Mouse (Mus musculus) embryo, embryonic 11 days (tissue): ENCODE results near the gene Gm21970.
"Not testable (repeated sequence)": the region's sequence is repeated elsewhere in the genome, so short reads cannot be mapped to it uniquely, and the experiment has no call there.

Experiments used
- DNase-seq: peaks from one replicate; pipeline ENCODE4 v3.0.0-alpha.2; 2015

The Gm21970 gene

DNA sequence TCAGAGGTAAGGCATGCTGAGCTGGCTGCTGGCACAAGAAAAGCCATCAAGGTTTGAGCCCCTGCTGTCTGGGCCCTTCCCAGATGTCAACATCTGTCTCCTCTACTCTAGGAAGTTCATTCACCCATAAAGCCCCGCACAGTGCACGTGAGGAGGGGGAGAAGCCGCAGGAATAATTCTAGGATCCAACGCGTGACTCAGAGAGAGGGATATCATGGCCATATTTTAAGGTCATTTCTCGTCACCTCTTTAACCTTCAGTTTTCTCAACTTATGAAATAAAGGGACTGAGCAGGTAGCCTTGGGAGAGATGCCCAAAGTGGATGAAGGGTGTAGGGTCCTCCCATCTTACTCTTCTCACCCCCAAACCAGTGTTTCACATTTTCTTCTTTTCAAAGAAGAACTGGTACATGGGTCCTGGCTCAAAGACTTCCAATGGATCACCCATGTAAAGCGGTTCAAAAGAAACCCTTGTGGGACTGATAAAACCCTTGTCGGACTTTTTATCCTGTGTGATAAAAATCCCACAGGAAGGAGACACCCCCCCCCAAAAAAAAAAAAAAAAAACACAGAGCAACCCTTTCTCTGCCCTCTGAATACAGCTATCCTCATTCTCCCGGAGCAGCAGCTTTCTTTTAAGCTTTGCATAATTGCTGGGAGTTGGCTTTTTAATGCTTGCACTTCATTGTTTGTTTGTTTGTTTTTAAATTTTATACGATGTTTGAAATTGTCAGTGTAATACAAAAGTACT lies 13.5 kb downstream of the Gm21970 start:
- DNase-seq, result no peak

DNA sequence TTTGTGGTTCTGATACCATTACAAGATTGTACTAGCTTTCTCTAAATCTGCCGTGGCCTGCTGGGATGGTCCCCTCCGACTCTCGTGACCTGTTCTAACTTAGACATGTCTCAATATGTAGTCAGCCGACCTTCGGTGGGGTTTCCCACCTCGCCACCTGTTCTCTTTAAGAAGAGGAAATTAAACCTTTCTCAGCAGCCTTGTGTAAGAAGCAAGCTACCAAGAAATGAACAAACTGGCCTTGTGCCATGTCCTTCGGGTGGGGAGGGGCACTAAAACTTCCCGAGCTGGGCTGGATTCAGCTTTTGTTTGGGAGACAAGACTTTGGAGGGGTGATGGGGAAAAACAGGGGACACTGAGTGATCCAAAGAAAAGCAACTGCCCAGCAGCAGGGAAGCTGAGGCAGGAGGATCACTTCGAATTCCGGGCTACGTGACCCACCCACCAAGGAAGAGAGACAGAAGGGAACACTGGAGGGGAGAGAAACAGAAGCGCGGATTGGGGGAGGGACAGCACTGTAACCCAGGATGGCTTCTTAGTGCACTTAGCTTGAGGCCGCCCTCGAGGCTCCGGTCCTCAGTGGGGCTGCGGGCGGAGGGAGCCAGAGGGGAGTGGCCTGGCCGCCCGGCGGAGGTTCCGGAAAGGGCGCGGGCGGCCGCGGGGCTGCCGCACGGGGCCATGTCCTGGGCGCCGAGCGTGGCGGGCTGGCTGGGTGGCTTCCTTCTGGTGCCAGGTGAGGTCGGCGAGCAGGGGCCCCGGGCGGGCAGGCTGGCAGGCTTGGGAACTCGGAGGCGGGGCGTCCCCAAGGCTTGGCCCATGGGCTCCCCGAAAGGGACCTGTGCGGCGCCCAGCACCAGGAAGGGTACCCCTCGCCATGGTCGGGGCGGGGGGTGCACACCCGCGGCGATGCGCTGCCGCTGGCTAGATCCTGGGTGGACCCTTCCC lies 14.4 kb downstream of the Gm21970 start, which contains the start of gene Il10rb:
Gene Il10rb (plus strand): TSS at position 525 of the 945 bp plus-strand sequence.
- DNase-seq, result peak; percentile 77

GRCm38 (mm10) chr16:91406585-91407220 lies 15.2 kb downstream of the Gm21970 start:
- DNase-seq, result peak; percentile 47

- DNase-seq, result peak; percentile 28
Measured at GRCm38 (mm10) chr16:91413102-91413844, 21.8 kb downstream of the Gm21970 start.

DNA sequence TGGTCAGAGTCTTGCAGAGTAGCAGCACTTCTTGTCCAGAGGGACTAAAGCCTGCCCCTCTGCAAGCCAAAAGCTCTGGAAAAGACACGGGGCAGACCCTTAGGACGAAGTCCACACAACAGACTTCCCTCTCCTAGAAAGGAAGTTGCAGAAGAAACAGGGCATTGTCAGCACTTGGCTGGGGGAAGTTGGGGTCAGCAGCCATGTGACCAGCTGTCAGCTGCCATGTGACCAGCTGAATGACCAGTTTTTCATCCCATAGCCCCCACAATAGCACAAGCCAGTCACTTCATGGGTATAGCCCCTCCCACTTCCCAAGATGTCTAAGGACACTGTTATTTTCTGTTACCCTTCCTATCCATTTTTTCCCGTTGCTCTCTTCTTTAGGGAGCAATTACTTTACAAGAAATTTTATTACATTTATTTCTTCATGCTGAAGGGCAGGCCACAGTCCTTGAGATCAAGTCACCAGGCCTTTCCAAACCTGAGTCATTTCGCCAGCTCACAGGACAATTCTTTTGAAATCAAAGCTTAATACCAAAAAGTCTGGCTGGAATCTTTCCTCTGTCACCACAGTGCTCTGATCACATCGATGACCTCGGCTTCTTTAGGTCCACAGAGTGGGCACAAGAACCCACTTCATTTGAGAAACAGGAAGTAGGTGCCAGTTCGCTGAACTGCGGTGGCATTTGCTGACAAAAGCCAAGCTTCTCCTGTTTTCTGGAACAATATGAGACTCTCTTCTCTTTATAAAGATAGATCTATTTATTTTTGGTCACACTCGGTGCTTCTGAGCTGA lies 24.1 kb downstream of the Gm21970 start:
- no peak for DNase-seq

- no peak for DNase-seq
Measured at GRCm38 (mm10) chr16:91416357-91416756, 24.8 kb downstream of the Gm21970 start.

GRCm38 (mm10) chr16:91416938-91417337 lies 25.4 kb downstream of the Gm21970 start:
- no peak for DNase-seq

GRCm38 (mm10) chr16:91418531-91418930 lies 27.0 kb downstream of the Gm21970 start:
- DNase-seq, result no peak

GRCm38 (mm10) chr16:91425816-91426215 lies 34.3 kb downstream of the Gm21970 start:
- DNase-seq, result no peak

DNA sequence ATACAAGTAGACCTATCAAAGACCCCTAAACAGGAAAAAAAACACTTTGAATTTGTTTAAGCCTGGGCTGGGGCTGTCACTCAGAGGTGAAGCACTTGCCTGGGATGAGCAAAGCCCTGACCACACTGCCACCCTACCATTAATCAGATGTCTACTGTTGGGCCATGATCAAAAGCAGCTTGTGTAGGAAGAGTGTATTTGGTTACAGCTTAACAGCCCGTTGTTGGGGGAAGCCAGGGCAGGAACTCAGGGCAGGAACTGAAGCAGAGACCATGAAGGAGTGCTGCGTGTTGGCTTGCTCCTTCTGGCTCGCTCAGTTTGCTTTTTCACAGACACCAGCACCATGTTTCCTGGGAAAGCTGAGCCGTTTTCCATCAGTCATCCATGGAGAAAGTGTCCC lies 35.1 kb downstream of the Gm21970 start:
- DNase-seq, result no peak

DNA sequence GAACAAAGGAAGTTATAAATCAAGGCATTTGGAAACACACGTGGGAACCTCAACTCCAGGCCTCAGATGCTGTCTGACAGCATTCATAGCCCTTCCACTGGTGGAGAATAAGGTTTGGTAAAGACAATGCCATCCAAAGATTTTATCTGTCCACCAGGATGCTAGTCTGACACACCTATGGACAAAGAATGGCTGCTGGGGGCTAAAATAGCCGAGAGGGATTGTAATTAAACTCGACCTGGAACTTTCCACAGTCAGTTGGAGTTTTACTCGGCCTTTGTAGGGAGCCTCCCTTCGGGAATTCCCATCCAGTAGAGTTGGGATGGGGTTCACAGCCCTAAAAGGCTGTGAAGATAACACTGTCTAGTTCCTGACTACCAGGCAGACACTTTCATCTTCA lies 35.9 kb downstream of the Gm21970 start:
- no peak for DNase-seq

DNA sequence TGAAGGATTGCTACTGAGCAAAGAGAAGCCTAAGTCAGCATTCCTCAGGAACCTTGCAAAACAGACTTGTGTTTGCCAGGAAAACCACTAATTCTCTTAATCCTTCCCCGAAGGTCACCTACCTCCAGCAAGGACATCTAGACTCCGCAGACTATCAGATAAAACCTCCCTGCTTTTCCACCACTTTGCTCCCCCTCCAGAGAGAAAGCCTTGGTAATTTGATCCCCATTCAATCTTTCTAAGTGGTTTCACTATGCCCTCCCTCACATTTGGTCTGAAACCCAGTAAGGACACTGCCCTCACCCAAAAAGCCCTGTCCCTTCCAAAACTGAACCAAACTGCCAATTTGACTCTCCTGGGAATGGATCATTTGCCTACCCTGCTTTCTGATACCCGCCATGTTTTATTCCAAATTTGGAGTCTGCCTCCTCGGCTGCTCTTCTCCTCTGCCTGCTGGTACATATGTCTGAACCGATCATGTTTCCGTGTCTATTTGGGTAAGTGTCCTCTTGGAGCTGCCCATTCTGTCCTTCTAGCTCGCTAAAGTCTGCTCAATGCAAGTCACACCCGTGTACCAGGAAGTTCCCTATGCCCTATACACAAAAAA lies 36.8 kb downstream of the Gm21970 start:
- no peak for DNase-seq

GRCm38 (mm10) chr16:91432720-91433328 lies 41.3 kb downstream of the Gm21970 start:
- no peak for DNase-seq

DNA sequence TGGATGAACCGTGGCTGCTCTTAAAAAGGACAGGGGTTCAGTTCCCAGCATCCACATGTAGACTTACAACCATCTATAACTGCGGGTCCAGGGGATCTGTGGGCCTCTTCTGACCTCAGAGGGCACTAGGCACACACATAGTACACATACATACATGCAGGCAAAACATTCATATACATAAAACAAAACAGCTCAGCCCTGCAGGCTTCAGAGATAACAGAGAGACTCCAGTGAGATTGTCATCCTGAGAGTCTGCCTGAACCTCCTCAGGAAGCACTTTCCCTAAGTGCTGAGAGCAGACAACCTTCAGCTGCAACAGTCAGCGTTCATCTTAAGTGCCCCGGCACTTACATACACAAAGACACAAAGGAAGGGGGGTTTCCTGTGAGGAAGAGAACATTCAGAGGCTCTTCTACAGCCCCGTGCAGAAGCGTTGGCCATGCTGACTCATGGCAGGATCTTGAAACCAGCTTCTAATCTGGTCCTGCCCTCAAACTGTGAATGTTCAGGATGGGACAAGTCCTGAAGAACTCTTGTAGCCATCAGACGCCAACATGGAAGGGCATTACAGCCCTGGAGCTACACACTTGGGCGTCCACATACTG lies 41.9 kb downstream of the Gm21970 start:
- no peak for DNase-seq

DNA sequence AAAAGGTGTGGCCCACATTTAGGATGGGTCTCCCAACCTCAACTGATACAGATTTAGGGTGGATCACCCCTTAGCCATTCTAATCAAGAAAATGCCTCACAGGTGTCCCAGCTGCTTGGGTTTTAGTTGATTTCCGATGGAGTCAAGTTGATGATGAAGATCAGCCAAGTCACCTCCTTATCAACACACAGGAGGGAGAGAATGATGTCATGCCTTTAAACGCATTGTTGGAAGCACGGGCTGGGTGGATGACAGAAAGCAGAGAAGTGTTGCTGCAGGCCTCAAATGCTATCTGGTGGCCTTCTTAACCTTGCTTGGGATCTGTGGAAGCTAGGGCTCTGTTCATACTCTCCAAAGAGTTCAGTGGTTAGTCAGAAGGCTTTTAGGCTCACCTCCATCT lies 42.6 kb downstream of the Gm21970 start:
- DNase-seq, result no peak

- no peak for DNase-seq
Measured at GRCm38 (mm10) chr16:91438081-91438480, 46.6 kb downstream of the Gm21970 start.

- DNase-seq, result not testable (repeated sequence)
Measured at GRCm38 (mm10) chr16:91438599-91438998, 47.1 kb downstream of the Gm21970 start.

DNA sequence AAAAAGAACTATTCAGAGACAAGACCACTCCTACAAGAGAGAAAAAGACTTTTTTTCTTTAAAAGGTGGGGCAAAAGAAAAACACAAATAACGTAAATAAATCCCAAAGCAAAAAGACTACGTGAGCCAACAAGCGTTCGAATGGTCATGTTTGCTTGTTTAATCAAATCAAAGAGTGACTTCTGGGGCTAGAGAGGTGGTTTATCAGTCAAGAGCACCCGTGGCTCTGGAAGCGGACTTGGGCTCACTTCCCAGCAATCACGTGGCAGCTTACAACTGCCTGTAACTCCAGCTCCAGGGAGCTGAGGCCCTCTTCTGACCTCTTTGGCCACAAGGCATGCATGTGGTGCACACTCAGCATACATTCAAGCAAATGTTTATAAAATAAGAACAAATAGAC lies 49.8 kb downstream of the Gm21970 start:
- DNase-seq, result no peak

- DNase-seq, result no peak
Measured at GRCm38 (mm10) chr16:91441811-91442240, 50.3 kb downstream of the Gm21970 start.

DNA sequence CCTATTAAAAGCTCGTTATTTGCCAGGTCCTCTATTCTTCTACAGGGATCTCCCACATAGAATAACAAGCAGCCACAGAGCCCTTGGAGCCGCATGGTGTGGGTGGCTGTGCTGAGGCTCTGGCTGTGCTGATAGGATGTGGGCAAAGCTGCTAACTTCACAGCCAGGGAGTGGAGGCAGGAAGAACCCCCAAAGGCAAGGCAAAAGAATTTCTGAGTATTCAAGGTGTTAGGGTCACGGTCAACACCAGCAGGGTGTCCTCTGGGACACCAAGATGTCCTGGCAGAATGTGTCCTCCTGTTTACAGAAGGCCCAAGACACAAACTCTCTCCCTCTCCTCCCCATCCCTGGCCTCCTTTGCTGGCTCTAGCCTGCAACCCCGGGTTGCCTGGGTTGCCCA lies 50.9 kb downstream of the Gm21970 start:
- no peak for DNase-seq
